Mouse (Mus musculus) fat pad, adult 2 months (tissue): ENCODE results near the gene Ndufb5.
"Not testable (repeated sequence)": the region's sequence is repeated elsewhere in the genome, so short reads cannot be mapped to it uniquely, and the experiment has no call there.

ENCODE experiments used
- DNase-seq: peaks from one replicate; pipeline ENCODE4 v3.0.0-alpha.2; 2011; ENCODE audit warnings: low read depth, low spot score; ENCODE audit errors: extremely low read depth

The Ndufb5 gene

DNA sequence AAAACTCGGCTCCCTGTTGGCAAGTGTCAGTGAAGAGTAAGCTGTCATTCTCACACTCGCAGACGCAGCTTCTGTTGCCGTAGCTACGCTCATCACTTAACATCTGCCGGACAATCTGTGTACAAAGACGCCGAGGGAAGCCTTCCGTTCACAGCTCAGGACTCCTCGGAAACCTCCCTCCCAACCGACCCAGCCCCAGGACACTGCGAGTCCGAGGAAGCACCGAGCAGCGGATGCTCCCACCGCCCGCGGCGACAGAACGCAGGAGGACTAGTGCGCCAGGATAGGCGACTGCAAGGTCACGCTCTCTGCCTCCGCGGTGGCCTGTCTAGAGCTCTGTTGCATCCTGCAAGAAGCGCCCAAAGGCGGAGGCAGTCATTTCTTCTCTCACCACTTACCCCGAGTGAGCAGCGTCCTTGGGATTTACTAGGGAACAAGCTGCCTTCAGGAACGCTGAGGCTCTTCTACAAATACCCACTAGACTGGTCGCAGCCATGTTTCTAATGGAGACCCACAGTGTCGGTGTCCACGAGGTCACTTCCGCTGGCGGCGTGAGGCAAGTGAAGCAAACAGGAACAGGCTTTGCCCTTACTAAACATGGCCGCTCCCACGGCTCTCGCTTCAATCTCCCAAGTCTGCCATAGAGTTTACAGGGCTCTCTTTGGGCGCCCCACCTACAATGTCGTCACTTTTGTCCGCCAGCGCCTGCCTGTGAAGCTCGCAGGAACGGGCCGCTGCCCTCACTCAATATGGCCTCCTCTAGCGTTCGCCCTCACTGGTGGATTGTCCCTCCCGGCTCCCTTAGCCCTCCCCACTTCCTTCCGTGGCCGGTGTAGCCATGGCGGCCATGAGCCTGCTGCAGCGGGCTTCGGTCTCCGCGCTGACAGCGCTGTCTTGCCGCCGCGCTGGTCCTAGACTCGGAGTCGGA, at the start of gene Ndufb5:
TSS of gene Ndufb5 (plus strand) at position 747 of the 928 bp plus-strand sequence.
- peak; percentile 89 for DNase-seq

DNA sequence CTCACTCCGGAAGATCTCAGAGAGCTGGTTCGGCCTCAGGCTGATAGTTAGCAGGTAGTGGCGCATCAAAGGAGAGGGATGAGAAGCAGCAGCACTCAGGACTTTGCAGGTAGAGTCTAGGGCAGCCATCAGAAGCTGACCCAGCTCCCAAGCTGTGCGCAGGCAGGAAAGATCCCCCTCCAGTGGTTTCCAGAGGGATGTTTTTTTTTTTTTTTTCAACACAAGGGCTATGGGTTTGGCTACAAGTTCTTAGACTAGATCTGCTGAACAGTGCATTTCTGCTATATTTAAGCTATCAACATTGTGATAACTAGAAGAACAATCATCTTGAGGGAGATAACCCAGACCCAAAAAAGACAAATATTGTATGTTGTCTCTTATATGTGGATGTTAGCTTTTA, 49.6 kb upstream of the Ndufb5 start:
- DNase-seq: no peak

DNA sequence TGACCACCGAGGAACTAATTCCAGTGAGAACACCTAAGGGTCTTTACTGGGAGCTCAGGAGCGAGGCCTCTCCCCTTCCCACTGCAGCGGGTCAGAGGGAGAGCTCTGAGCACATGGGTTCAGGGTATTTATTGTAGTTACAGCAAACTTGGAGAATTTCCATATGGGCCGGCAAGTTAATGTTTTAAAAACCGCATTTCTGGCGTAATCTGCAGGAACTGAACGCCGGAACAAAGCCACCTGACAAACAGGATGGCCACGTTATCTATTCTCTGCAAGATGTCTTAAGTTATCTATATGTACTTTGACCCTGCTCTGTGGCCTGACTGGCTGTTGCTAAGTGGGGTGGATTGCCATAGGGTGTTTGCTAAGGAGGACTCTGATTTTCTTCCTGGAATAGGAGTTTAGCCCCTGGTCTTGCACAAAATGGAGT, 47.2 kb upstream of the Ndufb5 start:
- no peak for DNase-seq

DNA sequence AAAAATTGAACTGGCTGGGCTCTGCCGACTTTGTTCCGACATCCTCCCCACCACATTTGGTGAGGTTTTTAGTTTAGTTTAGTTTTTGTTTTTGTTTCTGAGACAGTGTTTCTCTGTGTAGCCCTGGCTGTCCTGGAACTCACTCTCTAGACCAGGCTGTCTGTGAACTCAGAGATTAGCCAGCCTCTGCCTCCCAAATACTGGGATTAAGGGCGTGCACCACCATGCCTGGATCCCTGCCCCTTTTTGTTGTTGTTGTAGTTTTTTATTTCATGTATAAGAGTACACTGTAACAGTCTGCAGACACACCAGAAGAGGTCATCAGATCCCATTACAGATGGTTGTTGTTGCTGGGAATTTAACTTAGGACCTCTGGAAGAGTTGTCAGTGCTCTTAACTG, 46.8 kb upstream of the Ndufb5 start:
- no peak for DNase-seq

DNA sequence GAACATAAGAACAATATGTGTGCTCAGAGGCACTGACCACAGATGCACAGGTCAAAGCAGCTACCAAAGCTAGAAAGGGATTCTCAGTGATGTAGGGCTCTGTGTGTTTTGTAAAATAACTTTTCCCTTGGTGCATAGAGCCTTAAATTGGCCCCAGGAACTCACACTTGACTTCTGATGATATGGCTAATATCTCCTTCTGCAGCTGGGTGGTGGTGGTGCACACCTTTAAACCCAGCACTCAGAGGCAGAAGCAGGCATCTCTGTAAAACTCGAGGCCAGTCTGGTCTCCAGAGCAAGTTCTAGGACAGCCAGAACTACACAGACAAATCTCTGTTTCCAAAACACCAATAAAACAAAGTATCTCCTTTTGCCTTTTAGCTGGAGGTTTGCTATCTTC, 45.9 kb upstream of the Ndufb5 start:
- no peak for DNase-seq

DNA sequence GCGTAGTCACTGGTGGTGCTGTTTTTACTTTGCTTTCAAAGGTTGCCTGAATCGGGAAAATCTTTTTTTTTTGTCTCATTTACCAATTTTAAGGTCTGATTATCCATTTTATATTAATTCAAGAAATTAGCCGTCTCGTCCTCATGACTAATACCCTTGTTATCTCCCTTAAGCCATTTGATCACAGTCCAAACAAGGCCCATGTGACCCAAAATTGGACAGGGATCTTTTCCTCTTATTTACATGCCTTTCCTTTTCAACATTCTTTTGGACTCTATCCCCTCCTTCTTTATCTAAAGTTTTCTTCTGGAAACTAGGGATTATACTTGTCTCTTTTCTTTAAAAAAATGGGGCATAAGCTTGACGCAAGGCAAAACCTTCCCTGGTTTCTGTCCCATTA, 44.9 kb upstream of the Ndufb5 start:
- DNase-seq: no peak

DNA sequence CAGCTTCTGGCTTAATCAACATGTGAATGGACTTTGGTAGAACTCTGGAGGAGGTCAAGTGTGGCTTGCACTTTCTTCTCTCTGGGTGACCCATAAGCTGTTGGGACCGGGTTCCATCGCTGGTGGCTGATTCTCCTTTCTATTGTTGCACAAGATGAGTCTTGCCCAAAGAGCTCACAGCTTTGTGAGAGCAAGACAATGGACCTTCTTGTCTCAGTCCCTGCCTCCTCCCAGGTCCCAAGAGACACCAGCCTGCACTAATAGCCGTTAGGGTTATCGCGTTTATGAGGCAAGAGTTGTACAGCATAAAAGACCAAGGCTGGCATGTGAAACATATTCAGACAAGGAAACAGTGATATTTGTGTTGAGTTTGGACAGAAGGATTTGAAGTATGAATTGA, 42.6 kb upstream of the Ndufb5 start:
- no peak for DNase-seq

DNA sequence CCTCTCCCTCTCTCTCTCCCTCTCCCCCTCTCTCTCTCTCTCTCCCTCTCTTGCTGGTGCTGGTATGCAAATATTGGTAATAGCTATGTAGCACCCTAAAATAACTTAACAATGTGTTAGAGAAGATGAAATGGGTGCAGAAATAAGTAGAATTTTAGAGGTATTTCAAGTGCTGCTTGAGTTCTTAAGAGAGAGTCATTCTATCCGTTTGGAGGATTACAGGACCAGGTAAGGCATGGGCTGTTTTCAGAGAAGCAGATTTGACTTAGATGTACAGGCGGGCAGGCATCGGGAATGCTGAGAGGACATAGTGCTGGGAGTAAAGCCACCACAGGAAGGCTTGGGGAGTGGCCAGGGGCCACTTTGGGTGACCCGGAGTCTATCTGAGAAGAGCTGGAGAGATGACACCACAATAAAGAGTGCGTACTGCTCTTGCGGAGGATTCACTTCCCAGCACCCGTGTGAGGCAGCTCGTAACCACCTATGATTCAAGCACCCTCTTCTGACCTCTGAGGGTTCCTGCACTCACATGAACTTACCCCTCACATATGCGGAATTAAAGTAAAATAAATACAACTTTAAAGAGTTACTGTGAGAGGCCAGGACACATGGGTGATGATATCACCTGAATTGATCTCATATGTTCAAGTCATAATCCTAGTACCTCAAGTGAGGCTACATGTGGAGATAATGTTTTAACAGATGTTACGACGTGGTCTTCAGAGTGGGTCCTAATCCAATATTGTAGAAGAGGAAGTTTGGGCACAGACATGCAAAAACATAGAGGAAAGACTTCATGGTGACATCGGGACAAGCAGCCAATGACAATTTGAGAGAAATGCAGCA, 41.8 kb upstream of the Ndufb5 start:
- DNase-seq: no peak

DNA sequence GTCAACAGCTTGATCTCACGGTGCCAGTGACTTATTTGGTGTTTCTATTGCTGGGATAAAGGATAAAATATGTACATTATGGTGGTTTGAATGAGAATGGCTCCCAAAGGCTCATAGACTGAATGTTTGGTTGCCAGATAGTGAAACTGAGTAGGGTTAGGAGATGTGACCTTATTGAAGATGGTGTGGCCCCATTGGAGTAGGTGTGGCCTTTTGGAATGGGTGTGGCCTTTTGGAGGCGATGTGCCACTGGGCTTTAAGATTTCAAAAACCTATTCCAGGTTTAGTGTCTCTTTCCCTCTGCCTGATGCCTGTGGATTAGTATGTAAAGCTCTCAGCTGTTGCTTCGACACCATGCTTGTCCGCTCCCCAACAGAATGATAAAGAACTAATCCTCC, 41.2 kb upstream of the Ndufb5 start:
- DNase-seq: no peak

DNA sequence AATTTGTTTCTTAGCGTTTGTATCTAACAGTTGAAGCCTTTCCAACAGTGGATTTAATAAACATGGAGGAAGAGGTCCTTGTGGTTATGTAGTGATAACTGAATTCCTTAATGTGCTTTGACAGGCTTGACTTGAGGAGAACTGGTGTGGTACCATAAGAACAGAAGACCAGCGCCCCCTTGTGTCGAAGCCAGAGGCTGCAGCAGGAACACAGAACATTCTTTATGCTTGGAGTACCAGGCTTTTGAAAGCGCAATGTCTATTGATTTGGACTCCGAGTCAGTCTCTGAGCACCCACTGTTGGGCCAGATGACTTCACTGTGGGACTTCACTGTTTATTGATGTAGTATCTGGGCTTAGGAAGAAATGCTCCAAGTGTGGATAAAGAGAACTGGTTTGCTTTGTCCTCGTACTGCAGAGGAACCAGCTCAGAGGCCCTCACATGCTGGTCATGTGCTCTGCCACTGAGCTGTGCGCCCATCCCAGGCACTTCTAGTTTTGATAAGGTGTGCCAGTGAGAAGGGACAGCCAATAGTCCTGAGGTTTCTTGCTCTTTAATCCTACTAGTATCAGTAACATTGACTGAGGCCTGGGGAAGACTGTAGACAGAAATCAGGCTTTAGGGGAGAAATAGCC, 38.4 kb upstream of the Ndufb5 start:
- DNase-seq: no peak

DNA sequence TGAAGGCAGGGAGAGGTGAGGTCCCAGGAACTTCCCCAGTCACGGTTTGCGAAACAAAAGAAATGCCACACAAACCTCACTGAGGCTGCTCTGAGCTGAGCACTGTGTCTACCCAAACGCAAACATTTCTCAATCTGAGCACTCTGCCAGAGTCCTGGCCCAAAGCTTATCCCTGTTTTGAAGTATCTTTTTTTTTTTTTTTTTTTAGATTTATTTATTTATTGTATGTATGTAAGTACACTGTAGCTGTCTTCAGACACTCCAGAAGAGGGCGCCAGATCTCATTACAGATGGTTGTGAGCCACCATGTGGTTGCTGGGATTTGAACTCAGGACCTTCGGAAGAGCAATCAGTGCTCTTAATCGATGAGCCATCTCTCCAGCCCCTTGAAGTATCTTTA, 32.8 kb upstream of the Ndufb5 start:
- not testable (repeated sequence) for DNase-seq

DNA sequence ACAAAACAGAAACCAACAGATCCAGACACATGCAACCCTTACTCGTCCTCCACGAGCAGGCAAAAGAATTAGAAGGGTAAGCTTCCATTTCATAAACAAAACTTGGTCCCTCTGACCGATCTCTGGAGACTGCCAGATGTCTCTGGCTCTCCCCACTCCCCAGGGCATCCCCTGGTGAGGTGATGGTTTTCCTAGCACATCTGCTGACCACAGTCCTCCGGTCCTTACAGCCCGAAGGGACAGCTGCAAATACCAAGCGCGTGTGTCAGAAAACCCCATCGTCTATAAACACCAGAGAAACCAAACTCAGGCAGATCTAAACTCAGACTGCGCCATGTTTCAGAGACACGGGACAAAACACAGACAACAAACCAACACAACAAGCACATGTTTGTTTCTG, 32.2 kb upstream of the Ndufb5 start:
- not testable (repeated sequence) for DNase-seq

DNA sequence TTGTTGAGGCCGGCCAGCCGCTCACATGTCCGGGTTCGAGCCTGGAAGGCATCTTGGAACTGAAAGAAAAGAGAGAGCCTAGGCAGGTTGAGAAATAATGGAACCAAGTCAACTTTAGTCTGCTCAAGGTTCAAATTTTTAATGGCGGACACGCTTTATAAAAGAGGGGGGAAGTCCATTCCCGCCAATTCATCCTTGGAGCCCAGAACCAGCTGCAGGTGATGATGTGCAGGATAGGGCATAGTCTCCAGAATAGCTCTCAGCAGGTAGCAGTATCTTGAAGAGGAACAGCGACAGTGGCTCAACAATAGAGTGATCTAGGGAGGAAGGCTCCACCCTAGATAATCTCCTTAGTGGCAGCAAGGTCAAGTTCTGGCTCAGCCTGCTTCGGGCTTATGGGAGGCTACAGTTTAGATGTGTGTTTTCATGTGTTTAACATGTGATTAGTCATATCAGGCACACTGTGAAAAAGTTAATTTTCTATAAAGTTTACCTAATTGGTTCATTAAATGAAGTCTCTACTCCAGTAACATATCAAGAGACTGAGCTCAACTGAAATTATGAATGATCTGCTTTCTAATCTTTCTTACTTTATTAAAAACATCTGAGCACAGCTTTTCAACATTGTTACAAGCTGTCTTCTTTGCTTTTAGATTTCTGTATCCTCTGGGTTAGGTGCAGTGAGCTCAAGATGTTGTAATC, 31.0 kb upstream of the Ndufb5 start, which contains the start of gene Actl6a:
TSS of gene Actl6a (plus strand) at position 652 of the 702 bp plus-strand sequence.
- DNase-seq: not testable (repeated sequence)

DNA sequence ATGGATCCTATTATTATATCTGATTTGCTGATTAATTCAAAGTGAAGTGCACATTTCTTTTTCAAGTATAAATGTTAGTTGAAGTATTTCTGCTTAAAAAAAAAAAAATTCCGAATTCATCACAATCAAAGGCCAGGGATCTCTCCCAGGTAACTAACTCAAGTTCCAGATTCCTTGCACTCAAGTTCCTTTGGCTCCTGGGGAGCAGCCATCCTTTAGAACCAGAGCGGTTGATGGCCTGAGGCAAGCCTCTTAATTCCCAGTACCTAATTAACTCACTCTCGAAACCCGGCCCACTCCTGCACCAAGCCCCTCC, 28.8 kb upstream of the Ndufb5 start:
- no peak for DNase-seq

DNA sequence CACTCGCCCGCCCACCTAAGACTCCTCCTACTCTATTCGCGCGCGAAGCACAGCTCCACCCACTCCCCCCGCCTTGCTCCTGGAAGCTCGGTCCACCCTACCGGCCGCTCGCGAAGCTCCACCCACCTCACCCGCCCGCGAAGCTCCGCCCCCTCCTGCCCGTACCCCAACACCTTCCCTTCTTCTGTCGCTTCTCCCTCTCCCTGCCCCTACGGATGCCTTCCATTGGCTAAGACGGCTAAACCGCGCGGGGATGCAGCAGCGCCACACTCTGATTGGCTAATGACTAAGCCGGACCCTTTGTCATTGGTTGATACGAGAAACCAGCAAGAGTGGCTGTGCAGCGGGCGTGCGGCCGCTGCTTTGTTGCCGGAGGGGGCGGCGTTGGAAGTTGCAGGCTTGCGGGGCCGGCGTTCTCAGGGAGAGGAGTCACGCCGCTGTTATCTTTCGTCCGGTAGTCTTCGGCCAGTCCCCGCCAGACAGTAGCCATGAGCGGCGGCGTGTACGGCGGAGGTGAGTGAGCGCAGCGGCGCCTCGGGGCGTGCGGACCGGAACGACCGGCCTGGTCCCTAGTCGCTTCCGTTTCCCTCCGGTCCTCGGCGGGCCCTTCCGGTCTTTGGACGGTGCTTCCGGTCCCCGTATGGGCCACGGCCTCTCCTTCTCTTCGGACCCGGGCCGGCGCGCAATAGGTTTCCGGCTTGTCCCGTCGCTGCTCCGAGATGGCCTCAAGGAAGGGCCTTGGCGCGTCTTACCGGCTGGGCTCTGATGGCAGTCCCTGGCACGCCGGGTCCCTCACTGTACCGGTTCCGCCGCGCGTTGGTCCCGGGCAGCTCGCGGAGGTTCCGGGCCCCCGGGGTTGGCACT, 28.2 kb upstream of the Ndufb5 start:
- peak; percentile 94 for DNase-seq

DNA sequence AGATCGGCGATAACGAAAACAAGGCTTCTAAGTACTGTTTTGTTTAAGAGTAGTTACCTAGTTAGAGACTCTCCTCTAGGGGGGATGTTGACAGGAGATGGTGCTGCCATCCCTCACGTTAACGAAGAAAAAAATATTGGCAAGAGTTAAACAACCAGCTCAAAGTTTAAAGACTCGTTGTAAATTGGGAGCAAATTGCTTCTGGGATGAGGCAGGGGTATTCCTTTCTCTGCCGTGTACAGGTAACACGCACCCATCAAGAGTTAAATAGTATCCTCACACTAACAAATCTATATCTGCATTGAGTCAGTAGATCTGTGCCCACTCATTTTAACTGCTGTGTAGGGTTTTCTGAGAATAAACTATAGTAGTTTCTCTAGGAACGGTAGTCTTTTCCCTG, 27.4 kb upstream of the Ndufb5 start:
- no peak for DNase-seq

DNA sequence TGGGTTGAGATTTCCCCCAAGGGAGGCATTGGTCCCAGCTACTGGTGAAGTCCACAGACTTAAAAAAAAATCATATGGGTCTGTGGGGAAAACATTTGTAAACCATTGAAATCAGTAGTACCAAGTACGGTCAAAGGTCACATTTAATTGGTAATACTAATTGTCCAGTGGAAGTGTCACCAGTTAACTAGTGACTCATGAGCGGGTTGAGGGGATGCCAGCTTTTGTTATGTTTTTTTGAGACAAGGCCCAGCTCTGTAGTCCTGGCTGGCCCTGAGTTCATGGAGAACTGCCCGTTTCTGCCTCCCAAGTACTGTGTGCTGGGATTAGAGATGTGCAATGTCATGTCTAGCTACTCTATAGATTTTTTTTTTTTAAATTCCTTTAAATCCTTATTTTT, 23.1 kb upstream of the Ndufb5 start:
- DNase-seq: no peak

DNA sequence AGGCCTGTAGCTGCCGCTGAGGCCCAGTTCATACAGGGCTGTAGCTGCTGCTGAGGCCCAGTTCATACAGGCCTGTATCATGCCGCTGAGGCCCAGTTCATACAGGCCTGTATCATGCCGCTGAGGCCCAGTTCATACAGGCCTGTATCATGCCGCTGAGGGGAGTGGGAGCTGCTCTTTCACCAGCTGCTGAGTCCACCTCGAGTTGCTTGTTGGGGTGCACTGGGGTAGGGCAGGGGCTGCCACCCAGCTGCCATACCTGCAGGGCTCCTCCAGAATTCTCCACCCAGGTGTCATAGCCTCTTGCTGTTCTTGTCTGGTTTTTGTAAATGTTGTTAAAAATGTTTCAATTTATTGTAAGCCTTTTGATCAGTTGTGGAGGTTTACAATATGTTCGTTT, 19.4 kb upstream of the Ndufb5 start:
- not testable (repeated sequence) for DNase-seq

DNA sequence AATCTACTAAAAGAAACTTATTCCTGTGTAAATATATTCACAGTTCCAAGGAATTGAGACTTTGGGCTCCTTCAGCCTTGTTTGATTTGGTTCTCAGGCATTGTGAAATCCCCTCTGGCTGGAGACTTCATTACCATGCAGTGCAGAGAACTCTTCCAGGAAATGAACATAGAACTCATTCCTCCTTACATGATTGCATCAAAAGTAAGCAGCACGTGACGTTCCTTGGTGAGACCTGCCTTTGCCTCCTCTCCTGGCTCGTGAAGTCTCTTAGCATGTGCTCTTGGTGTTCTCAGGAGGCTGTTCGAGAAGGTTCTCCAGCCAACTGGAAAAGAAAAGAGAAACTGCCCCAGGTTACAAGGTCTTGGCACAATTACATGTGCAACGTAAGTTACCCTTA, 18.5 kb upstream of the Ndufb5 start:
- DNase-seq: peak; percentile 78

DNA sequence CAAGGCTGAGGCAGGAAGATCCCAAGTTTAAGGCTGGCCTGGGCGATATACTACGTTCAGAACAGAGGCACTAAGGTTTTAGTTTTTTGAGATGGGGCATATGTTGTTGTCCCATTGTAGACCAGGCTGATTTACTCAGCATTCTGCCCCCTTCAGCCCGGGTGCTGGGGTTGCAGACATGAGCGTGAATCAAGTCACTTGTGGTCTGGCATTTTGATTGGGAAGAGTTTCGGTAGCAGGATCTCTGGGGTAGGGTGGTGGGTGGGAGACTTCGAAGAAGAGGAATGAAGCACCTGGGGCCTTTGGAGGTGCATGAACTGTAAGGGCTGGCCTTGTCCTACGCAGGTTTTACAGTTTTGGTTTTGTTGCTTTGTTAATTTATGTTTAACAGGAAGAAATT, 12.6 kb upstream of the Ndufb5 start:
- DNase-seq: no peak
